Mouse (Mus musculus) embryo, embryonic 10 days (tissue): ENCODE measurements around the gene Henmt1.
A peak's percentile ranks its signal among the peaks of the same experiment; 100 is the strongest.

ENCODE experiments used
- DNase-seq: peaks from one replicate; pipeline ENCODE4 v3.0.0-alpha.2; 2015; ENCODE audit warnings: low spot score

Henmt1 gene

GRCm38 (mm10) chr3:108940001-108940633, 444 bp downstream of the Henmt1 start, which contains the start of gene Gm9857:
Gene Gm9857 (minus strand): TSS chr3:108940445.
- peak; percentile 29 for DNase-seq

- DNase-seq: no peak
Observed at GRCm38 (mm10) chr3:108940996-108941395, 1.3 kb downstream of the Henmt1 start.

DNA sequence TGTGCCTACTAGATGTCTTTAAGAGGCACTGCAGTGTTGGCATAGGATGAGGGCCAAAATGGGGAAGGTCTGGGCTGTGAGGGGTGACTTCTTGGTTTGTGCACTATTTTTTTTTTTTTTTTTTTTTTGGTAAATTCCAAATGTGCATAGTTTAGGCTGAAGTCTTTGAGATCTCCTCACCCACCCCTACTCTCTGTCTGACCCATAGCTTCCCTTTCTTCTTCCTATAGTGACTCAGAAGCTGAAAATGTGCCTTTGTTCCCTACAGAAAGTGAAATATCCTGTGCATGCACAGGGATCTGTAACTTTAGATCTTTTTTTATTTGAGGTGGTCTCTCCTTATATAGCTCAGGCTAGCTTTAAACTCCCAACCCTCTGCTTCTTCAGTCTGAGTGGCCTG, 18.3 kb downstream of the Henmt1 start:
- DNase-seq: no peak

DNA sequence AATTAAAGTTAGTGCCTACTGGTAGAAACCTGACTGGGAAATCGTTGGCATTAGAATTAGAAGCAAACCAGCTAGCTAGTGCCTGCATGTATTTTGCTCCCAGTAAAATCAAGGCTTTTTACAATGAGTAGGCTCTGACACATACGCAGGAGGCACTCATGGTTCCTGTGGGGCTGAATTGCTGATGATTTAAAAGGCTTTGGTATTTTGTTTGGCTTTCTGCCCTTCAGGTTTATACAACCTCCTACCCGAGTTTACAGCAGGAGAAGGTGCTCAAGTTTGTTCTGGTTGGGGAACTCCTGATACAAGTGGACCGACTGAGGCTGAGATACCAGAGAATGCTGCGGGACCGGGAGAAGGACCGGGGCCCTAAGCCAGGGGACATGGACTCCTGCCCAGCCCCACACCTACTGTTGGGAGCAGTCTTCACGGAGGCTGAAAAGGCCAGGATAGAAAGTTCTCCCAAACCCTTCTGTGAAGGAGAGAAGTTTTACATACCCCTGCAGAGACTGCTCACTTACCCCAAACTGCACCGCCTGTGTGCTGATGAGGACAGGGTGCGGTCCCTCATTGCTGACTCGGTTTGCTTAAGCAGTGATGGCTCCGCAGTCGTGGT, 20.1 kb downstream of the Henmt1 start:
- no peak for DNase-seq

GRCm38 (mm10) chr3:108961226-108961625, 21.6 kb downstream of the Henmt1 start:
- DNase-seq: peak; percentile 80

- DNase-seq: no peak
Observed at GRCm38 (mm10) chr3:108961655-108962054, 22.0 kb downstream of the Henmt1 start.

DNA sequence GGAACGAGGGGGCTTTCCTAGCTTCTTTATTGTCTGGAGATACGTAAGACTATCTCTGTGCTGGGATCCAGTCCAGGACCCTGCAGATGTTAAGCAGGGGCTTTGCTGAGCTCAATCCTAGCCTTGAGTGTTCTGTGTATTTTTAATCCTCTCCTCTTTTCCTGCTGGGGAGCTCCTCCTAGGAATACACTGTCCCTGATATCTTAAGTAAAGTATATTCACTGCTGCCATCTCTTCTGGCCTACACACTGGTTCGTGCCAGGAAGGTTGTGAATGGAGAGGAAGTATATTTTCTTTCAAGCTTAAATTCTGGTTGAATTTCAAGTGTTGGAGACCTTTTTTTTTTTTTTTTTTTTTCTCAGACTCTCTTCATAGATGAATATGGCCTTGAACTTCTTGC, 23.6 kb downstream of the Henmt1 start:
- DNase-seq: no peak

DNA sequence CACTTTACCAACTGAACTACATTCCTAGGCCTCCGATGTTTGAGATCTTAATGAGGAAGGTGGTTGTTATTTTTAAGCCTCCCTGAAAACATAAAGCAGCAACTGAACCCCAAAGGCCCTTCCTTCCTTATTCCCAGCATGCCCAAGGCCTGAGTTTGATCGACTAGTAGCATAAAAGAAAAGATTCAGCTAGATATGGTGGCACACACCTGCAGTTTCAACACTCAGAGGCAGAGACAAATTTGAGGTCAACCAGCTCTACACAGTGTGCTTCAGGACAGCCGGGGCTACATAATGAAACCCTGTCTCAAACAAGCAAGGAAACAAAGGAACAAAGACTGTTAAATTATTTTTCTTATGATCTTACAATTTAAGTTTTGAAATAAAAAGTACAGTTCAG, 24.1 kb downstream of the Henmt1 start:
- DNase-seq: no peak

- DNase-seq: peak; percentile 20
Observed at GRCm38 (mm10) chr3:108964361-108965044, 24.8 kb downstream of the Henmt1 start.

DNA sequence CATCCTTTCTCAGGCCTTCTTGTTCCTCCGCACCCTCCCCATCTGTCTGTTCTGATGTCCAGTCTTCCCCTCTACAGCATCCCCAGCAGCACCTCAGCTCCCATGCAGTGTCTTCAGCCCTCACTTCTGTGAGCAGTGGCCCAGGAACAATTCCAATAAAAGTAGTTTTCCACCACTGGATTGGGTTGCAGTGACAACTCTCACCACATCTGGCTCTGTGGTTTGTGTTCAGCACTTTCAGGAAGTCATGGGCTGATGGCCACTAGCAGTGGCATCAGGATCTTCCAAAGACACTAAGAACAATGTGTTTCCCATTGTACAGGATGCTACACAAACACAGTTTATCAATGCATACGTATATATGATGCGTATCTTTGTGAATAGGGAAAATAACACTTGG, 26.4 kb downstream of the Henmt1 start:
- DNase-seq: no peak

DNA sequence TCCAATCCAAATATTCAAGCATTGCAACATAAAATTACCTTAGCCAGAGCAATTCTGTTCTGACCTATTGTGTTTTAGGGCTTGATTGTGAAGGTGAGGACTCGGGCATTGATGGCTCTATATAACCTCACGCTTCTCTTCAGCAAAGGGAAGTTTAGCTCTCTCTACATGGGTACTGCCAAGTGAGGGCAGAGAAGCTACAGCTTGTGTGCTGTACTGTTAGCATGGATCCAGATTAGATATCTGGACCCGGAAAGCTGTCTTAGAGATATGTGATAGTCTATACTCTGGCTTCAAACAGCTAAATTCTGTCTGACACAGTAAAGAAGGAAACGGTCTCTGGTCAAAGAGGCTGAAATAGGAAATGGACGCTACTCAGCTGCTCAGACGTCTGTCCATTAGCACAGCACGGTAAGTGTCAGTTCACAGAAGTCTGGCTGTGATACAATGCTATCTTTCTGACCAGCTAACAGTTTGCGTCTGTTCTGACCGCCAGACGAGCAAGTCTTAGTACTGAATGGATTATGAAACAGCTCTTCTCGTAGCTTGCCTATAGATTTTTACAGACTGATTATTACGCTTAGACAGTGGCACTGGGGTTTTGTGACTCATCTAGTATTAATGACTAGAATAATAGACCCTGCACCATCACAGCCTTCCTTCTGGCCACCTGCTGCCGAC, 34.4 kb downstream of the Henmt1 start:
- no peak for DNase-seq

DNA sequence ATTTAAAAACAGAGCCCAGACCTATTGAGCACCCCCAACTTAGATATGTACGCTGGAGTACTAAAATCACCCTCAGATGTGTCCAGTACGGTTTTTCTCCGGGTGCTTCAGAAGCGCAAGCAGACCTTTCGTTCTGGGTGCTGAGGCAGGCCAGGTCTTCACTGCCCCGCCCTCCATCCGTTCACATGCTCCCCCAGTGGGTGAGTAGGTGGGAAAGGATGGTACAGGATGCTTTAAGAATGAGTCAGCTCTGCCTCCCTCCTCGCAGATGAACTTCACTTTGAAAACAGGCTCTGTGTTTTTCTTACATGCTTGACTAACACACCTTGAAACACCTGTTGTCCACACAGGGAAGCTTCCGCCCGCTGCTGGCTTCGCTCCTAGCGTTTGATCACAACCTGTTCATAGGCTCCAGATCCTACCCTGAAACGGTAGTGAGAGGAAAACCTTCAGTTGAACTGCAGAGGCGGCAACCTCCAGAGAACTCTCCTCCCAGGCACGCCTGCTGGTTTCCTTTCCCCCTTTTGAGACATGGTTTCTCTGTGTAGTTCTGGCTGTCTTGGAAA, 35.3 kb downstream of the Henmt1 start:
- DNase-seq: no peak

DNA sequence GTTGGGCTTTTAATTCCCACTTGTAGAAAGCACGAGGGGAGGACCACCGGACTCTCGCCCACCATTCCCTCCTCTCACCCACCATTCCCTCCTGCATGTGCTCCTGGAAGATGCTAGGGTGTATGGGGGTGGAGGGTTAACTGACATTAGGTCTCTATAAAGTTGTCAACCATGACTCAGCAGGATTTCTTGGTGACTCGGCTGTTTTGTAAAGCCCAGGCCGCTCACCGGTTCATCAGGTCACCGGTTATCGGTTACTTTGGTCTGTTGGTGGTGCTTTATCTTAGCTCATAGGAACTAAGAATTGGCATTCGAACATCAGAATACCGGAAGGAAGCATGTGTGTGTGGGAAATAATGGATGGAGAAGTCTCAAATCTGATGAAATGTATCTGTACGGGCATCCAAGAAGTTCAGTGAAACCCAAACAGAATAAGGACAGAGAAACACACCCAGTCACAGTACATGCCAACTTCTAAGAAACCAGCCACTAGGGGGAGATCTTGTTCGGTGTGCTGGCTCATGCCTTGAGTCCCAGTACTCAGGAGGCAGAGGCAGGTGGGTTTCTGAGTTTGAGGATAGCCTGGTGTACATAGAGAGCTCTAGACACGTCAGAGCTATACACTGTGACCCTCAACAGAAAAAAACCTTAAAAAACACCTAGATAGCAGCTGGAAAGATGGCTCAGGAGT, 37.8 kb downstream of the Henmt1 start:
- DNase-seq: no peak

DNA sequence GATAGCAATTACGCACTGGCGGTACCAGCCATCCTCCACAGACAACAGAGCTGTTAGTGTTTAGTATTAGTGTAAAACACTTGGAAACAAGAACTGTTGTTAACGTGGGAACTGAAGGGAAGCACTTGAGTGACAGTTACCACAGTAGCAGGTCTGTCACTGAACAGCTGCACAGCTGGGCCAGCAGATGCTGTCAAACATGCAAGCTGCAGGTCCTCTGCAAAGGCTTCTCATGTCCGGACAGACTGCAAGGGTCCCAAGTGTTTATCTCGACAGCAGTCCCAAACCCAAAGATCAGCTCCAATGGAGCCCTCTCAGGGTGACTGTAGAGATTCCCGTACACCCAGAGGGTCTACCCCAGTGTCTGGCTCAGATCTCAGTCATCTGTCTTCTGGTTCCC, 42.3 kb downstream of the Henmt1 start:
- no peak for DNase-seq

DNA sequence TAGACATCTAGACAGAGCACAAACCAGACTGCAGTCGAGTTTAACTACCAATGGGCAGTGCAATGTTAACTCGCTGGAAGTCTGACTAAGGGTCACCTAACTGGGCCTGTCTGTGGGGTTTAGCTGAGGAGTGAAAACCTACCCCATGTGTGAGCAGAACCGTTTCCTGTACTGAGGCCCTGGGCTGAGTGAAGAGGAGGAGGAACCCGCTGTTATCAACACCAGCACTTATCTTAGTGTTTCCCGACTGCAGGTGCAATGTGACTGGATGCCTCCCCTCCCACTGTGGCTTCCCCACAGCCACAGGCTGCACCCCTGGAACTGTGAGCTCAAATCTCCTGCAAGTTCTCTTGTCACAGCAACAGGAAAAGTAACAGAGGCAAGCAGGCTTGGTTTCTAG, 44.3 kb downstream of the Henmt1 start:
- DNase-seq: no peak

DNA sequence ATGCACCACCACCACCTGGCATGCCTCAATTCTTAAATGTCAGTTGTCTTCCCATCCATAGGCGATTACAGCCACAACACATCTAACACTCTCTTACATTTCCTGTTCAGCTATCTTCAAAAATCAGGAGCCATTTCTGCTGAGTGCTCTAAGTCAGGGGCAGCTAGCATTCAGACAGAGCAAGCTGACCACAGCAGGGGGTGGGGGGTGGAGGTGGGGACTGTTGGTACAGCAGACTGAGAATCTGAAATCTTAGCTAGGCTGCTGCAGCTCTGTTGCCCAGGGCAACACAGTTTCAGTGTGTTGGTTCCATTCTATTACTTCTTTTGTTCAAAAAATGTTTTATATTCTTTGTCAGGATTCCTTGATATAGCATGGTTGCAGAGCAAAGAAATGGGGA, 46.9 kb downstream of the Henmt1 start:
- no peak for DNase-seq

DNA sequence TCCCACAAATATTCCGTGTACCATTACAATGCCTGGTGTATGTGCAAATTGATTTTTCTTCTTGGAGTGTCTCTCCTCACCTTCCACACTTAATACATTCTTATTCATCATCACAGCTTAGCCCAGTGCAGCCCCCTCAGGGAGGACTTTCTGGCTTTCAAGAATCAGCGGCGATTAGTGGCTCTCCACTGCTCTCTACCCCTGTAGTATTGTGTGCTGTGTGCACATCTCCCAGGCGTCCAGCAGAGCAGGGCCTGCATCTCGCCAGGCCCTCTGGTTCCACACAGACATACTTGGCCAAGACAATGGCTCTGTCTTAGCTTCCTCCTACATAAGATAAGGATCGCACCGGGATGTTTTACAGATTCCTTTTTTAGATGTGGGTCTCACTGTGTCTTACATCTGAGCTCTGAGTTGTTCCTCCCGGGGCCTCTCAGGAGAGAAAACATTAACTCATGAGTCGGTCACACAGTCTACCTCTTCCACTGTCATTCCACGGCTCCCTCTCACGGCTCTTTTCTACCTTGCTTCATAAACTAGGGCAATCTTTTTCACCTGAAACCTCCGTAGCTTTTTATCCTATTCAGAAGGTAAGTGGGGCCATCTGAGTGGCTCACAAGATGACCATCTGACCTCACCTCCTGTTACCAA, 47.5 kb downstream of the Henmt1 start:
- no peak for DNase-seq

DNA sequence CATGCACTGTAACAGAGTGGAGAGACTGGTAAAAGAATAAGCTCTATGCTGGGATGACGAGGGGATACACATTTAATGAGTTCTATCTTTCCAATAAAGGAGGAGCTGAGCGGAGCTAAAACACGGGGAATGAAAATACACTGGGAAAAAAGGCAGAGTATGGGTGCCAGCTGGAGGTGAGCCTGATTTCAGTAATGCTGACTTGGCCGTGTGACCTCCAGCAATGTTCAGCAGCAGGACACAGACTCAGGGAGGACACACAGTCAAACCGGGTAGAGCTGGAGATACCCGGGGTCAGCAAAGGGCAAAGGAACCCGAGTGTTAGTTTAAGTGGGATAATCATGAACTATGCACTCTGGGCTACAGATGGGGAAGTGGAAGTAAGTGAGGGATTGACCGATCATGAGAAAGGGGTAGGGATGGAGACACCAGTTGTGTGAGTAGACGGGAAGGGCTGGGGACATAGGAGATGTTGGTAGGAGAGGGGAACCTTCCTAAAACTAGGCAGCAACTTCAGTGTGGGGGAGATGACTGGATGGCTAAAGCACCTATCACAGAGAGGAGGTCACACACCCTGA, 50.4 kb downstream of the Henmt1 start:
- DNase-seq: no peak

DNA sequence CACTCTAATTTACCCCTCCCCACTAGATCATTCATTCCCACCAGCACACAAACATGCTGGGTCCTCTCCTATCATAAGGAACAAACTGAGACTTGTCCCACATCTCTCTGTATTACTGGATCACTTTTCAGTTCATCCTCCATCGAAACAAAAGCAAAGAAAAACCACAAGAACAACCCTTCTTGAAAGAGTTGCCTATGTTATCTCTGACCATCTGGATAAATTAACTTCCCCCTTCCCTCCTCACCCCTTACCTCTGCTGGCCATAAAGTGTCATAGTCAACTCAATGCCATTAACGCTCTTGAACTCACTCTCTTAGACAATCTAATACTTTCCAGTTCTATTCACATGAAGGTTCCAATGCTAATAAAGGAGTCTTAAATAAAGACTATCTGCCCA, 54.8 kb downstream of the Henmt1 start:
- no peak for DNase-seq

GRCm38 (mm10) chr3:108995379-108995778, 55.7 kb downstream of the Henmt1 start:
- DNase-seq: no peak

DNA sequence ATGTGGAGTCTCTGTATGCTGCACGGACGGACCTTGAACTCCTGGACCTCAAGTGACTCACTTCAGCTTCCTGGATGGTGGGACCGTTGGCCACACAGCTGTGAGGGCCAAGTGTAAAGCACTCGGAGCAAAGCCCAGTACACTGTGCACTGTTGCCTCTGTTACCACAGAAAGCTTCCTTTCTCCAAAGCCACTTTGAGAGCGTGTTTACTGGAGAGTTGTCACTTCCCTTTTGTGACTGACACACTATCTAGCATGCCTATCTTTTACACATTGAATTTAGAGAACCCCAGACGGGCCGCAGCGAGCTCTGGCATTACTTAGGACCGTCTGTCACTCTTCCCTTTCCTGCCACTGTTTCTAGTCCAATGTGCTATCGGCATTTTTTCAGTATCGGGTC, 57.6 kb downstream of the Henmt1 start:
- DNase-seq: peak; percentile 6
